Mouse (Mus musculus) midbrain, embryonic 10.5 days (tissue): Measurements from ENCODE around the gene Serpinb12. TPM values are rescaled to one million over a fixed set of nuclear protein-coding genes. Genes with fewer than 3 reads are reported as not detected.

ENCODE experiments used
- polyA plus RNA-seq: library from polyadenylated mRNA; unstranded; fragments of >200 nt; fragmentation: Nextera tagmentation; extraction: Ambion mirVana; gene quantifications from 2 replicates; pipeline ENCODE4 v1.2.1, GENCODE M21; 2016

The Serpinb12 gene
- polyA plus RNA-seq, 1 experiment from 2014 or later: not detected

Other genes with a start within 250 kb of the Serpinb12 start
- 8.9 and 9.9 TPM in 2 replicates for gene Bcl2, start 220.2 kb upstream of the Serpinb12 start, polyA plus RNA-seq
- 7.2 and 7.5 TPM in 2 replicates for gene Kdsr, start 174.7 kb upstream of the Serpinb12 start, polyA plus RNA-seq
- gene Vps4b, start 137.7 kb upstream of the Serpinb12 start, polyA plus RNA-seq: 60.1 and 62.7 TPM in 2 replicates
- not detected in 2 replicates for gene Serpinb5, start 73.3 kb upstream of the Serpinb12 start, polyA plus RNA-seq
- gene Serpinb13, start 46.5 kb downstream of the Serpinb12 start, polyA plus RNA-seq: not detected in 2 replicates
- gene Serpinb3a, start 117.9 kb downstream of the Serpinb12 start, polyA plus RNA-seq: not detected in 2 replicates
- not detected in 2 replicates for gene Serpinb3d, start 149.1 kb downstream of the Serpinb12 start, polyA plus RNA-seq